Mouse (Mus musculus): ENCODE measurements around the gene F11r.

GRCm38 (mm10) chr1:171410947-171411484 lies 26.3 kb upstream of the F11r start, which contains the start of gene Usf1:
- TF ChIP-seq CTCF (IDR thresholded peaks at IDR 0.05; ENCODE audit: control insufficient read depth, insufficient read depth, insufficient replicate concordance, low read depth, low read length) = no peak
- TF ChIP-seq POLR2A (IDR thresholded peaks at IDR 0.05; ENCODE audit: control insufficient read depth, low read depth, low read length) = peak; percentile 86

All from testis, adult 2 months (tissue).